Mouse (Mus musculus) heart, embryonic 13.5 days (tissue): ENCODE data around the gene 2010111I01Rik. TPM values are rescaled to one million over a fixed set of nuclear protein-coding genes. Genes with fewer than 3 reads are reported as not detected.

ENCODE experiments used
- ATAC-seq: fragments of 200-750 bp; cut with Nextera tagmentation; 2 replicates; pipeline ENCODE4 v1.8.0; 2017; ENCODE audit warnings: moderate TSS enrichment; ENCODE audit not compliant: insufficient number of reproducible peaks, low FRiP score, low TSS enrichment; ENCODE audit errors: extremely low read depth
- H3K27ac ChIP-seq: fragments of 300-500 bp; sonication (generic); replicated peaks from 2 replicates; pipeline ENCODE4 v1.5.1; 2015; ENCODE audit warnings: moderate library complexity, mild to moderate bottlenecking, inconsistent platforms
- H3K27me3 ChIP-seq: fragments of 300-500 bp; sonication (generic); replicated peaks from 2 replicates; pipeline ENCODE4 v1.6.1; 2015; ENCODE audit warnings: mild to moderate bottlenecking, inconsistent platforms
- H3K36me3 ChIP-seq: fragments of 300-500 bp; sonication (generic); 2 replicates; pipeline ENCODE4 v1.6.1; 2015; ENCODE audit warnings: mild to moderate bottlenecking, inconsistent platforms
- H3K4me1 ChIP-seq: fragments of 300-500 bp; sonication (generic); 2 replicates; pipeline ENCODE4 v1.6.1; 2015; ENCODE audit warnings: inconsistent platforms
- H3K4me2 ChIP-seq: fragments of 300-500 bp; sonication (generic); 2 replicates; pipeline ENCODE4 v1.6.1; 2015; ENCODE audit warnings: inconsistent platforms, mild to moderate bottlenecking, moderate library complexity
- H3K4me3 ChIP-seq: fragments of 300-500 bp; sonication (generic); 2 replicates; pipeline ENCODE4 v1.5.1; 2015; ENCODE audit warnings: moderate library complexity, mild to moderate bottlenecking, inconsistent platforms
- H3K9ac ChIP-seq: fragments of 300-500 bp; sonication (generic); 2 replicates; pipeline ENCODE4 v1.6.1; 2015; ENCODE audit warnings: inconsistent platforms, mild to moderate bottlenecking, moderate library complexity
- H3K9me3 ChIP-seq: fragments of 300-500 bp; sonication (generic); 2 replicates; pipeline ENCODE4 v1.6.1; 2016; ENCODE audit warnings: inconsistent platforms
- WGBS: fragments of 180-500 bp; shearing (Covaris S2); methylation state at CpG from one replicate; pipeline ENCODE4 v1.1.7; 2015; ENCODE audit warnings: mixed read lengths; 5-methylcytosine and 5-hydroxymethylcytosine counted together
- polyA plus RNA-seq: library from polyadenylated mRNA; unstranded; fragments of >200 nt; fragmentation: Nextera tagmentation; extraction: Ambion mirVana; gene quantifications from 2 replicates; pipeline ENCODE4 v1.2.1, GENCODE M21; 2015

The 2010111I01Rik gene
- polyA plus RNA-seq, 1 experiment from 2014 or later, result 57.7 TPM

GRCm38 (mm10) chr13:63170282-63171073 lies 205.8 kb downstream of the 2010111I01Rik start:
- Histone ChIP-seq H3K4me1 (peaks cover 28% of the 10 kb centered on the region), H3K9ac (no peak overlapping the region), H3K4me3 (no peak overlapping the region), H3K27me3 (no peaks in the 10 kb centered on the region), H3K4me2 (no peak overlapping the region), H3K27ac (0 out of 2 replicates have a peak overlapping the region, but pooled peaks have one; percentile 32), H3K36me3 (no peaks in the 10 kb centered on the region), H3K9me3 (no peaks in the 10 kb centered on the region)
- ATAC-seq, result no peak
- WGBS, result 70% methylated on average over 11 of the region's 11 CpGs

- WGBS, result 56% methylated on average over 13 of the region's 13 CpGs
- Histone ChIP-seq H3K4me3 (no peak overlapping the region), H3K27me3 (no peaks in the 10 kb centered on the region), H3K36me3 (no peaks in the 10 kb centered on the region), H3K27ac (no peak overlapping the region), H3K4me2 (no peak overlapping the region), H3K9me3 (no peaks in the 10 kb centered on the region), H3K4me1 (peaks cover 39% of the 10 kb centered on the region), H3K9ac (no peak overlapping the region)
- no peak for ATAC-seq
Measured at GRCm38 (mm10) chr13:63171347-63172096, 206.8 kb downstream of the 2010111I01Rik start.

- no peaks in the 10 kb centered on the region for H3K36me3 ChIP-seq
- WGBS, result 84% methylated on average over 3 of the region's 3 CpGs
- H3K9me3 ChIP-seq, result no peaks in the 10 kb centered on the region
- H3K27me3 ChIP-seq, result no peaks in the 10 kb centered on the region
- ATAC-seq, result no peak
- no peak overlapping the region for H3K27ac ChIP-seq
- H3K4me3 ChIP-seq, result no peak overlapping the region
- no peak overlapping the region for H3K4me2 ChIP-seq
- no peak overlapping the region for H3K9ac ChIP-seq
- H3K4me1 ChIP-seq, result peaks cover 44% of the 10 kb centered on the region
Measured at GRCm38 (mm10) chr13:63172097-63172445, 207.4 kb downstream of the 2010111I01Rik start.

- Histone ChIP-seq H3K27ac (peak overlapping the region; percentile 12; the same call in 1 of the 2 replicates), H3K4me2 (no peak overlapping the region), H3K4me3 (no peak overlapping the region), H3K9ac (no peak overlapping the region), H3K4me1 (peaks cover 44% of the 10 kb centered on the region), H3K36me3 (no peaks in the 10 kb centered on the region), H3K9me3 (no peaks in the 10 kb centered on the region), H3K27me3 (no peaks in the 10 kb centered on the region)
- ATAC-seq, result no peak
- 24% methylated on average over 6 of the region's 6 CpGs for WGBS
Measured at GRCm38 (mm10) chr13:63174252-63175020, 209.7 kb downstream of the 2010111I01Rik start.

- WGBS, result 66% methylated on average over 4 of the region's 4 CpGs
- H3K9me3 ChIP-seq, result no peaks in the 10 kb centered on the region
- no peaks in the 10 kb centered on the region for H3K36me3 ChIP-seq
- H3K27me3 ChIP-seq, result no peaks in the 10 kb centered on the region
- H3K27ac ChIP-seq, result no peak overlapping the region
- ATAC-seq, result no peak
- no peak overlapping the region for H3K9ac ChIP-seq
- no peak overlapping the region for H3K4me3 ChIP-seq
- peaks cover 34% of the 10 kb centered on the region for H3K4me1 ChIP-seq
- H3K4me2 ChIP-seq, result no peak overlapping the region
Measured at GRCm38 (mm10) chr13:63176131-63176530, 211.4 kb downstream of the 2010111I01Rik start.

- H3K4me1 ChIP-seq, result peaks cover 27% of the 10 kb centered on the region
- H3K4me2 ChIP-seq, result no peak overlapping the region
- 82% methylated on average over 4 of the region's 4 CpGs for WGBS
Measured at GRCm38 (mm10) chr13:63177232-63177631, 212.5 kb downstream of the 2010111I01Rik start.

GRCm38 (mm10) chr13:63180641-63181235 lies 216.0 kb downstream of the 2010111I01Rik start:
- Histone ChIP-seq H3K27me3 (no peaks in the 10 kb centered on the region), H3K9me3 (no peaks in the 10 kb centered on the region), H3K27ac (no peak overlapping the region), H3K9ac (no peak overlapping the region), H3K36me3 (no peaks in the 10 kb centered on the region), H3K4me3 (no peak overlapping the region), H3K4me2 (no peak overlapping the region), H3K4me1 (peaks cover 16% of the 10 kb centered on the region)
- no peak for ATAC-seq
- 80% methylated on average over 4 of the region's 4 CpGs for WGBS

More at GRCm38 (mm10) chr13:63177232-63177631, 212.5 kb downstream of the 2010111I01Rik start:
- Histone ChIP-seq H3K4me3 (no peak overlapping the region), H3K9me3 (no peaks in the 10 kb centered on the region), H3K27ac (no peak overlapping the region), H3K27me3 (no peaks in the 10 kb centered on the region), H3K36me3 (no peaks in the 10 kb centered on the region), H3K9ac (no peak overlapping the region)
- ATAC-seq, result no peak

GRCm38 (mm10) chr13:63184946-63185345 lies 220.3 kb downstream of the 2010111I01Rik start:
- WGBS, result 81% methylated on average over 6 of the region's 6 CpGs
- no peak overlapping the region for H3K9ac ChIP-seq
- no peaks in the 10 kb centered on the region for H3K9me3 ChIP-seq
- H3K4me3 ChIP-seq, result no peak overlapping the region
- H3K36me3 ChIP-seq, result no peaks in the 10 kb centered on the region
- no peak overlapping the region for H3K27ac ChIP-seq
- ATAC-seq, result no peak
- no peak overlapping the region for H3K4me2 ChIP-seq
- no peaks in the 10 kb centered on the region for H3K27me3 ChIP-seq
- H3K4me1 ChIP-seq, result peaks cover 40% of the 10 kb centered on the region

- Histone ChIP-seq H3K9ac (no peak overlapping the region), H3K27me3 (no peaks in the 10 kb centered on the region), H3K4me3 (no peak overlapping the region), H3K27ac (peak overlapping the region; percentile 71; the same call in 1 of the 2 replicates), H3K36me3 (0 out of 2 replicates have a peak, but pooled peaks cover 1% of the 10 kb centered on the region), H3K9me3 (no peaks in the 10 kb centered on the region), H3K4me1 (peaks cover 40% of the 10 kb centered on the region), H3K4me2 (no peak overlapping the region)
- WGBS, result 69% methylated on average over 4 of the region's 4 CpGs
- ATAC-seq, result no peak
Measured at GRCm38 (mm10) chr13:63186217-63186616, 221.5 kb downstream of the 2010111I01Rik start.

GRCm38 (mm10) chr13:63186642-63187041 lies 221.9 kb downstream of the 2010111I01Rik start:
- H3K4me1 ChIP-seq, result peaks cover 40% of the 10 kb centered on the region
- H3K9me3 ChIP-seq, result no peaks in the 10 kb centered on the region
- H3K36me3 ChIP-seq, result 0 out of 2 replicates have a peak, but pooled peaks cover 6% of the 10 kb centered on the region
- H3K4me2 ChIP-seq, result 0 out of 2 replicates have a peak overlapping the region, but pooled peaks have one; percentile 5
- 67% methylated on average over 1 of the region's 1 CpGs for WGBS
- peak overlapping the region; percentile 71 for H3K27ac ChIP-seq
- no peak for ATAC-seq
- no peaks in the 10 kb centered on the region for H3K27me3 ChIP-seq
- no peak overlapping the region for H3K4me3 ChIP-seq
- no peak overlapping the region for H3K9ac ChIP-seq
